Mouse (Mus musculus): ENCODE measurements at regions not wholly inside any gene's neighbourhood (a gene's known extent, or its start where the extent isn't known, plus 50 kb on each side); places are given as distances from the start of the nearest gene placed in this dataset.

DNA sequence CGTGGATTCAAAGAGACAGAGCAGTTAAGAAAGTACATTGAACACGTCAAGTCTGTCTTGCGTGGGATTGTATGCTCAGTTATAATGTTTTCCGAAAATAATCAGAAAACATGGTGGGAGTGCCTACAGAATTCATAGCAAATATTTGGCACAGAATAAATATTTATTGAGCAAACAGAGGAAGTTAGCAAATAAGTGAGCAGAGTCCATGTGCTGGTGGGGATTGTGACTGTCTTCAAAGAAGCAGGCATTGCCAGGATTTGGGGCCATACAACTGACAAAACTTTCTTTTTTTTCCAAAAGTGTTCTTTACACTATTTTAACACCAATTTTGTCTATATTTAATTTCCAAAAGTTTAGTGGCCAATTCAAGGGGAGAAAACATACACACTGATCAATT, 1729.8 kb downstream of the AI429214 start:
- TF ChIP-seq CTCF (conservative IDR thresholded peaks at IDR 0.05; ENCODE audit: low read length) (no peak), NANOG (IDR thresholded peaks at IDR 0.05; ENCODE audit: borderline replicate concordance, low read length) (no peak), POU5F1 (IDR thresholded peaks at IDR 0.05; ENCODE audit: borderline replicate concordance, low read length) (no peak)

All from E14TG2a.4 (cell line).